Mouse (Mus musculus) ES-Bruce4 (cell line): ENCODE data around the gene Prcd. TPM values are rescaled to one million over a fixed set of nuclear protein-coding genes. Genes with fewer than 3 reads are reported as not detected.
A peak's percentile ranks its signal among the peaks of the same experiment; 100 is the strongest.
"Not testable (repeated sequence)": the region's sequence is repeated elsewhere in the genome, so short reads cannot be mapped to it uniquely, and the experiment has no call there.

Experiments used
- H3K27ac ChIP-seq: 2 replicates; pipeline ENCODE4 v1.5.1; 2012; ENCODE audit warnings: low read length, inconsistent platforms; ENCODE audit not compliant: insufficient read depth
- H3K27me3 ChIP-seq: 2 replicates; pipeline ENCODE4 v1.6.1; 2012; ENCODE audit warnings: mild to moderate bottlenecking, low read length, inconsistent platforms; ENCODE audit not compliant: control insufficient read depth, poor library complexity, insufficient read depth, severe bottlenecking
- H3K36me3 ChIP-seq: 2 replicates; pipeline ENCODE4 v1.6.1; 2012; ENCODE audit warnings: inconsistent platforms, mild to moderate bottlenecking, low read length, moderate library complexity; ENCODE audit not compliant: control insufficient read depth, poor library complexity, insufficient read depth, severe bottlenecking
- H3K4me1 ChIP-seq: one replicate; pipeline ENCODE4 v1.8.1; 2011; ENCODE audit warnings: low read length; ENCODE audit not compliant: control insufficient read depth, insufficient read depth
- H3K4me3 ChIP-seq: 2 replicates; pipeline ENCODE4 v1.5.1; 2011; ENCODE audit warnings: low read depth, mild to moderate bottlenecking, low read length
- H3K9ac ChIP-seq: 2 replicates; pipeline ENCODE4 v1.6.1; 2012; ENCODE audit warnings: low read depth, mild to moderate bottlenecking, inconsistent platforms; ENCODE audit not compliant: poor library complexity, severe bottlenecking
- H3K9me3 ChIP-seq: replicated peaks from 2 replicates; pipeline ENCODE4 v1.6.1; 2012; ENCODE audit warnings: mild to moderate bottlenecking, low read length, inconsistent platforms; ENCODE audit not compliant: control insufficient read depth, poor library complexity, insufficient read depth, severe bottlenecking
- CTCF ChIP-seq: IDR thresholded peaks from one replicate; pipeline ENCODE4 v1.8.1; 2011; ENCODE audit warnings: low read depth, low read length
- EP300 ChIP-seq: IDR thresholded peaks from 2 replicates; pipeline ENCODE4 v1.6.1; 2011; ENCODE audit warnings: low read depth, low read length; ENCODE audit not compliant: insufficient read depth
- POLR2A ChIP-seq: IDR thresholded peaks from one replicate; pipeline ENCODE4 v1.8.1; 2011; ENCODE audit warnings: low read length; ENCODE audit not compliant: insufficient read depth
- polyA plus RNA-seq: library from polyadenylated mRNA; stranded (reverse); fragments of >200 nt; gene quantifications from 2 replicates; pipeline ENCODE4 v1.2.4, GENCODE M21; 2011; ENCODE audit warnings: low read depth; ENCODE audit not compliant: missing spikeins, insufficient read depth, insufficient read length

The Prcd gene
- polyA plus RNA-seq, 1 experiment = not detected

DNA sequence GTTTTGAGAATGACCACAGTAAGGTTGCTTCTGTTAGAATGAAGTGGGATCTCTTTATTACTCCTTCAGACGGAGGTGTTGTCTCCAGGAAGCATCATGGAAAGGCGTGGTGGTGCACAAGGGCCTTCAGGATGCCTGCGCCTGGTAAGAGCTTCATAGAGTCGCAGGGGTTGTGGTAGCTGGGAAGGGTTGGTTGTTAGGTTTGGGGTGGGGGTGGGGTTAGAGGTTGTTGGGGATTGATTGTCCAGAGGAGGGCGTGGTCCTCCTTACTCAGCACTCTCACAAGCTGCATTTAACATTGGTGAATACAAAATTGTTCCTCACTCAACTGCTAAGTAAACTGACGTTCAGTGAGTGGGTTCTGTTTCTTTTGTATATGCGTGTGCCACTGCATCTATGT, 19.3 kb downstream of the Prcd start:
- peak overlapping the region; percentile 92 for H3K4me3 ChIP-seq
- peaks cover 51% of the 10 kb centered on the region for H3K36me3 ChIP-seq
- H3K9me3 ChIP-seq = no peaks in the 10 kb centered on the region
- peak overlapping the region; percentile 43; the same call in 1 of the 2 replicates for H3K27ac ChIP-seq
- TF ChIP-seq EP300 (no peak), CTCF (no peak), POLR2A (no peak)
- H3K27me3 ChIP-seq = no peaks in the 10 kb centered on the region
- peaks cover 5% of the 10 kb centered on the region for H3K4me1 ChIP-seq
- peak overlapping the region; percentile 91 for H3K9ac ChIP-seq

- peak overlapping the region; percentile 91 for H3K9ac ChIP-seq
- H3K9me3 ChIP-seq = no peaks in the 10 kb centered on the region
- H3K4me3 ChIP-seq = peak overlapping the region; percentile 16
- no peaks in the 10 kb centered on the region for H3K27me3 ChIP-seq
- TF ChIP-seq EP300 (no peak), CTCF (no peak), POLR2A (no peak)
- H3K27ac ChIP-seq = peak overlapping the region; percentile 43
- H3K36me3 ChIP-seq = peaks cover 56% of the 10 kb centered on the region
- peaks cover 5% of the 10 kb centered on the region for H3K4me1 ChIP-seq
Measured at GRCm38 (mm10) chr11:116673410-116673809, 20.1 kb downstream of the Prcd start.

- peaks cover 5% of the 10 kb centered on the region for H3K4me1 ChIP-seq
- H3K27ac ChIP-seq = 0 out of 2 replicates have a peak overlapping the region, but pooled peaks have one; percentile 43
- no peak overlapping the region for H3K4me3 ChIP-seq
- H3K36me3 ChIP-seq = peaks cover 56% of the 10 kb centered on the region
- H3K9me3 ChIP-seq = no peaks in the 10 kb centered on the region
- H3K27me3 ChIP-seq = no peaks in the 10 kb centered on the region
- no peak overlapping the region for H3K9ac ChIP-seq
- TF ChIP-seq POLR2A (no peak), EP300 (no peak), CTCF (no peak)
Measured at GRCm38 (mm10) chr11:116674616-116675379, 21.5 kb downstream of the Prcd start.

GRCm38 (mm10) chr11:116675429-116675828, 22.1 kb downstream of the Prcd start:
- not testable (repeated sequence) for H3K27ac ChIP-seq, H3K9me3 ChIP-seq, H3K4me3 ChIP-seq, H3K4me1 ChIP-seq, H3K9ac ChIP-seq, H3K27me3 ChIP-seq
- H3K36me3 ChIP-seq = peaks cover 56% of the 10 kb centered on the region

DNA sequence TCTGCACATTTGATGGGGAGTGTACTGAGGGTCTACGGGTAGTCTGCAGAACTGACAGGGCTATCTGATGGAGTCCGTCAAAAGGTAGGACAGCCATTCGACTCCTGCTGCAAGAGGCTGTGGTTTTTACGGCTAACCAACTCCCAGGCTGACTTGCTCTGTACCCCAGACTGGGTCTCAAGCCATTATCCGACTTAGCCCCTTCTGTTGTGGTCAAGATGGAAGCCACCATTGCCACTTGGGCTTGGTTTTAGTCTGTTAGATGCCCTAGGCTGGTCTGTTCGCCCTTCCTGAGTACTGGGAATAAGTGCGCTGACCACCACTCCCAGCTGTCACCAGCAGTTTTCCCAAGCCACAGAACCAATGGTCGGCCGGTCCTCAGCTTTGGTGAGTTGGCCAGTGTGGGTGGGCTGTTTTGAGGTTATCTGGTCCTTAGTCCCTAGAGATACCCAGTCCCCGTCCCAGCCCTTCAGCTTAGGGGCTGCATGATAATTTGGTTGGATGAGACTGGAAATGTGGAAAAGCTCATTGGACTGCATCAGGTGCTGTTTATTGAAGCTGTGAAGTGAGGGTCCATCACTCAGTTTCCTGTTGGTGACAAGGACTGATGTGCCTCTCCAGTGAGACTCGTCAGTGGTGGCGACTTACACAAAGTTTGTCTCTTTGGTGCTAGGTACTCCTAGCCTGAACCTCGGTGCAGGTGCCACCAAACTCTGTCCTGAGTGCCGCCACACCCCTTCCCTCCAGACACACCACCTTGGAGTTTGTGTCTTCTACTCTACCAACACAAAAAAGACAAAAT, 23.0 kb downstream of the Prcd start:
- no peak overlapping the region for H3K27ac ChIP-seq
- H3K9ac ChIP-seq = no peak overlapping the region
- no peak for TF ChIP-seq CTCF
- TF ChIP-seq EP300 = no peak
- TF ChIP-seq POLR2A = no peak
- H3K4me3 ChIP-seq = no peak overlapping the region
- no peaks in the 10 kb centered on the region for H3K27me3 ChIP-seq
- peaks cover 56% of the 10 kb centered on the region for H3K36me3 ChIP-seq
- H3K4me1 ChIP-seq = peaks cover 5% of the 10 kb centered on the region
- H3K9me3 ChIP-seq = no peaks in the 10 kb centered on the region
